Mouse (Mus musculus) B cell, adult 62 days (primary cell): Measurements from ENCODE around the gene Gcn1l1. TPM values are rescaled to one million over a fixed set of nuclear protein-coding genes. Genes with fewer than 3 reads are reported as not detected.

Experiments used
- total RNA-seq: library from RNA; stranded (reverse); gene quantifications from 4 replicates; pipeline ENCODE4 v1.2.4, GENCODE M21; 2023

Gcn1l1 gene
- 104 to 115 TPM (median 110 TPM) in 4 replicates for total RNA-seq

DNA sequence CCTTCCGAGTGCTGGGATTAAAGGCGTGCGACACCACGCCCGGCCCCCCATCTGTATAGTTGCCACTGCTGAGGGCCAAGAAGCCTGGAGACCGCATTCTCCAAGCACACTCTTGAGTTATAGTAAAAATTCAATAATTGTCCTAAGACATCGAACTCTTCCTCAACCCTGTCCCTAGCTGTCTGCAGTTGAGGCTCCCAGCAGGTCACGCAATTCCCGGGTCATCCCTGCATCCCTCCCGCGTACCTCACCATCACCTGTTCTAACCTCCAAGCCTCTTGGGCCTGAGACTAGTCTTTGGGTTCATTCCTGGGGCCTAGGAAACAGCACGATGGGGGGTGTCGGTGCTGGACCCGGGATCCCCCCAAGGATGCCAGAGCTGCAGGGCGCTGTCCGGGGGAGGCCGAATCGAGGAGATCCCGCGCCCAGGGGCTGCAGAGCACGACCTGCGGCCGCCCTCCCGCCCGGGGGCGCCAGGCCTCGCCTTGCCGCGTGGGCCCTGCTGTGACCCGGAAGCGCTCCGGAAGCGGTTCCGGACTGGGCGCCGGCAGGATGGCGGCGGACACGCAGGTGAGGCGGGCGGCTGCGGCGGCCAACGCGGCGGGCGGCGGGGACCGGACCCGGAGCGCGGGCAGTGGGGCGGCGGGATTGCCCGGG lies at the start of gene Gcn1l1:
Gene Gcn1l1 (plus strand): TSS at position 518 of the 657 bp plus-strand sequence.

DNA sequence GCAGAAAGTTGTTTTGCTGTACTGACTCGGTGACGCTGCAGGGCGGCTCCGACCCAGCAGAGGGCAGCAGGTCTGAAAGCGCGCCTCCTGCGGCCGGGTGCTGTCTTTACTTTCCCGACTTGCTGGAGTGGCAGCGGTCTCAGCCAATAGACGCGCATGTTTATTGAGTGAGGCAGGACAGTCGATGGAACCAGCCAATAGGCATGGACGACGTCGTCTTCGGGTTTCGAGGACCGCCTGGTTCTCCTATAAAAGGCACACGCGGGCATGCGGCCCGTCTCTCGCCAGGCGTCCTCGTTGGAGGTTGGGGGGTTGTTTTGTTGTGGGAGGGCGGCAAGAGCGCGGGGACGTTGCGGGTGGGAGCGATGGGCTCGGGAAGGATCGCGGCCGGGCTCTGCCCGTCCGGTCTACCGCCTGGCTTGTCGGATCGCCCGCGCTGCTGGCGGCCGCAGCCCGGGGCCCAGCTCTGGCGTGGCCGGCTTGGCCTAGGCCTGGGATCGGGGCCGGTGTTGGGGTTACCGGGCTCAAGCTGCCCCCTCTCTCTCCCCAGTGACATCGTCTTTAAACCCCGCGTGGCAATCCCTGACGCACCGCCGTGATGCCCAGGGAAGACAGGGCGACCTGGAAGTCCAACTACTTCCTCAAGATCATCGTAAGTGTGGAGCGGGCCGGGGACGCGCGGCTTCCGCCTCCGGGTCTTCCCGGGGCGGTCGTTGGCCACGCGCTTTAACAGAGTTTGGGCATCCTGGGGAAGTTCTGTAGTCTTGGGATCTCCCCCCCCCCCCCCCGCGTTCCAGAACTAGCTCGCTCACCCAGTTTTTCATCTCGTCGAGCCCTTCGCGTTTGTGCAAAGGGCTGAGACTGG lies 5.6 kb upstream of the Gcn1l1 start, which contains the start of gene Rplp0:
Gene Rplp0 (plus strand): TSS at position 231 of the 865 bp plus-strand sequence.

DNA sequence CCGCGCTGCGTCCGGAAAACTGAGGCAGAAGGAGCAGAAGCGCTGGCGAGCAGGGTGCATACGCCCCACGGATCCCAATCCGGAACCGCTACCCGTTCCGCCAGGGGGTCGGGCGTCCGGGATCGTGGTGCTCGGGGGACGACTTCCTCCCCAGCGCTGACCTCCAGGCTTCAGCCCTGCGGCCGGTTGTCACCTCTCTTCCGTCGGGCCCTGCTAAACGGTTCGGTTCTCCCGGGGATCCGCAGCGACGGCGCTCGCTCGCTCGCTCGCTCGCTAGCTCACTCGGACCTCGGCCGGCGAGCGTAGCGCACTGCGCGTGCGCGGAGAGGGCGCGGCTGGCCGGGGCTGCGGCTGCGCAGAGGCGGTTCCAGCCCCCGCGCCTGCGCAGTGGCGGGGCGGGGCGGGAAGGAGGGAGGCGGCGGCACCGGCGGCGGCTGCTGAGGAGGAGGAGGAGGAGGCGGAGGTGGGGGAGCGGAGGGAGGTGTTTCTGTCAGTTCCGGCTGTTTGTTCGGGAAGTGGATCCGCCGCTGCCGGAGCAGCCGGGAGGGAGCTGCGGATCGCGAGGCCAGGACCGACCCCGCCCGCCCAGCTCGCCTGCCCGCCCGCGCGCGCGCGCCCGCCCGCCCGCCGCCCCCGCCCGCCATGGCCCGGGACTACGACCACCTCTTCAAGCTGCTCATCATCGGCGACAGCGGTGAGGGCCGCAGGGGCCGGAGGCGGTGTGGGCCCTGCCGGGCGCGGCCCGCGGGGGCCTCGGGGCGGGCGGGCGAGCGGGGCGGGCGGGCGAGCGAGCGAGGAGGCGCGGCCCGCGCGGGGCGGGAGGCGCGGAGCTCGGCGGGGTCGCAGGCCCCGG lies 66.7 kb downstream of the Gcn1l1 start, which contains the start of gene Rab35:
Gene Rab35 (plus strand): TSS at position 404 of the 853 bp plus-strand sequence.

Other genes with a start within 250 kb of the Gcn1l1 start
- 66.4 to 73.2 TPM (median 69.7 TPM) in 4 replicates for gene Srsf9, start 238.1 kb upstream of the Gcn1l1 start, total RNA-seq
- gene Gatc, start 224.1 kb upstream of the Gcn1l1 start, total RNA-seq = 7.9 to 10.5 TPM (median 9.3 TPM) in 4 replicates
- gene Triap1, start 224.0 kb upstream of the Gcn1l1 start, total RNA-seq = 15.3 to 20.9 TPM (median 19.2 TPM) in 4 replicates
- 183 to 211 TPM (median 197 TPM) in 4 replicates for gene Cox6a1, start 216.3 kb upstream of the Gcn1l1 start, total RNA-seq
- gene Msi1, start 135.7 kb upstream of the Gcn1l1 start, total RNA-seq = not detected in 4 replicates
- not detected in 4 replicates for gene Pla2g1b, start 99.0 kb upstream of the Gcn1l1 start, total RNA-seq
- gene Sirt4, start 80.5 kb upstream of the Gcn1l1 start, total RNA-seq = 13.4 to 17.4 TPM (median 14.4 TPM) in 4 replicates
- 69.9 to 83.9 TPM (median 79.3 TPM) in 4 replicates for gene Pxn, start 58.6 kb upstream of the Gcn1l1 start, total RNA-seq
- gene Rplp0, start 5.8 kb upstream of the Gcn1l1 start, total RNA-seq = 1,427 to 1,461 TPM (median 1,435 TPM) in 4 replicates
- 57.3 to 68.7 TPM (median 63.6 TPM) in 4 replicates for gene Rab35, start 66.7 kb downstream of the Gcn1l1 start, total RNA-seq
- gene Bicdl1, start 166.4 kb downstream of the Gcn1l1 start, total RNA-seq = 2.6 to 6.5 TPM (median 4.3 TPM) in 4 replicates